Mouse (Mus musculus) left cerebral cortex, postnatal 10 days (tissue): ENCODE data around the gene Ufd1. TPM values are rescaled to one million over a fixed set of nuclear protein-coding genes. Genes with fewer than 3 reads are reported as not detected.

Experiments used
- DNase-seq, 2 experiments: peaks; one replicate each; pipeline ENCODE4 v3.0.0; 2021 to 2022; ENCODE audit warnings: low spot score in 2 of 2, mixed read lengths in 1 of 2; ENCODE audit errors: extremely low spot score in 1 of 2
- intact Hi-C: fragments of 180-260 bp; cut with DNase I; formaldehyde crosslinking; loops from one replicate; pipeline ENCODE4 v1.15.1; 2025
- total RNA-seq, 2 experiments: library from RNA; stranded (reverse); gene quantifications; 2 replicates each; pipeline ENCODE4 v1.2.3; 2021

The Ufd1 gene
- total RNA-seq: 100 to 1,000 TPM in 1 of 2 experiments, 10 to 100 TPM in 1; 91.3 to 100 TPM

- intact Hi-C loops: loop anchor here (10.0 kb wide), 1 partner anchor 467 kb away; the partner anchor contains the start of genes Arvcf and Tango2
- DNase-seq: peak; percentile 92
Observed at GRCm38 (mm10) chr16:18811468-18812384, at the start of gene Ufd1, which contains the start of gene Cdc45. Ufd1 (plus strand) TSS chr16:18811779. Cdc45 (minus strand) TSS chr16:18811987.

GRCm38 (mm10) chr16:18762960-18763359, 48.6 kb upstream of the Ufd1 start:
- no peak for DNase-seq

GRCm38 (mm10) chr16:18766390-18766789, 45.2 kb upstream of the Ufd1 start:
- intact Hi-C loops: no loop called here
- DNase-seq: no peak

More at GRCm38 (mm10) chr16:18762960-18763359, 48.6 kb upstream of the Ufd1 start:
- intact Hi-C loops: no loop called here

GRCm38 (mm10) chr16:18769501-18769900, 42.1 kb upstream of the Ufd1 start:
- intact Hi-C loops: no loop called here
- no peak for DNase-seq

- intact Hi-C loops: no loop called here
- DNase-seq: no peak
Observed at GRCm38 (mm10) chr16:18773936-18774335, 37.6 kb upstream of the Ufd1 start.

GRCm38 (mm10) chr16:18775621-18776555, 35.7 kb upstream of the Ufd1 start:
- intact Hi-C loops: no loop called here
- DNase-seq: peak in 1 of 2 experiments; percentile 79

GRCm38 (mm10) chr16:18776556-18777100, 35.0 kb upstream of the Ufd1 start, which contains the start of gene Cldn5:
Cldn5 (plus strand) TSS chr16:18776847.
- DNase-seq: peak in 1 of 2 experiments; percentile 90
- intact Hi-C loops: no loop called here

- DNase-seq: no peak
- intact Hi-C loops: no loop called here
Observed at GRCm38 (mm10) chr16:18777101-18778080, 34.2 kb upstream of the Ufd1 start.

- intact Hi-C loops: no loop called here
- no peak for DNase-seq
Observed at GRCm38 (mm10) chr16:18778461-18778860, 33.1 kb upstream of the Ufd1 start.

GRCm38 (mm10) chr16:18781810-18782209, 29.8 kb upstream of the Ufd1 start:
- DNase-seq: no peak

GRCm38 (mm10) chr16:18785025-18785424, 26.6 kb upstream of the Ufd1 start:
- DNase-seq: no peak
- intact Hi-C loops: no loop called here

More at GRCm38 (mm10) chr16:18781810-18782209, 29.8 kb upstream of the Ufd1 start:
- intact Hi-C loops: no loop called here

- no peak for DNase-seq
- intact Hi-C loops: no loop called here
Observed at GRCm38 (mm10) chr16:18785485-18785884, 26.1 kb upstream of the Ufd1 start.

- intact Hi-C loops: no loop called here
- DNase-seq: no peak
Observed at GRCm38 (mm10) chr16:18786652-18787051, 24.9 kb upstream of the Ufd1 start.

GRCm38 (mm10) chr16:18788627-18789406, 22.8 kb upstream of the Ufd1 start:
- no peak for DNase-seq
- intact Hi-C loops: no loop called here

- peak in 1 of 2 experiments; percentile 41 for DNase-seq
- intact Hi-C loops: loop anchor here (10.0 kb wide), 1 partner anchor 351 kb away; no protein-coding TSS in a partner anchor
Observed at GRCm38 (mm10) chr16:18795223-18795899, 16.2 kb upstream of the Ufd1 start.

GRCm38 (mm10) chr16:18796645-18797044, 14.9 kb upstream of the Ufd1 start:
- intact Hi-C loops: loop anchor here (10.0 kb wide), 1 partner anchor 352 kb away; no protein-coding TSS in a partner anchor
- no peak for DNase-seq
